Mouse (Mus musculus) ES-Bruce4 (cell line): ENCODE data around the gene Vash1. TPM values are rescaled to one million over a fixed set of nuclear protein-coding genes. Genes with fewer than 3 reads are reported as not detected.

Source experiments
- H3K27ac ChIP-seq: 2 replicates; pipeline ENCODE4 v1.5.1; 2012; ENCODE audit warnings: low read length, inconsistent platforms; ENCODE audit not compliant: insufficient read depth
- H3K27me3 ChIP-seq: 2 replicates; pipeline ENCODE4 v1.6.1; 2012; ENCODE audit warnings: mild to moderate bottlenecking, low read length, inconsistent platforms; ENCODE audit not compliant: control insufficient read depth, poor library complexity, insufficient read depth, severe bottlenecking
- H3K36me3 ChIP-seq: 2 replicates; pipeline ENCODE4 v1.6.1; 2012; ENCODE audit warnings: inconsistent platforms, mild to moderate bottlenecking, low read length, moderate library complexity; ENCODE audit not compliant: control insufficient read depth, poor library complexity, insufficient read depth, severe bottlenecking
- H3K4me1 ChIP-seq: one replicate; pipeline ENCODE4 v1.8.1; 2011; ENCODE audit warnings: low read length; ENCODE audit not compliant: control insufficient read depth, insufficient read depth
- H3K4me3 ChIP-seq: 2 replicates; pipeline ENCODE4 v1.5.1; 2011; ENCODE audit warnings: low read depth, mild to moderate bottlenecking, low read length
- H3K9ac ChIP-seq: 2 replicates; pipeline ENCODE4 v1.6.1; 2012; ENCODE audit warnings: low read depth, mild to moderate bottlenecking, inconsistent platforms; ENCODE audit not compliant: poor library complexity, severe bottlenecking
- H3K9me3 ChIP-seq: replicated peaks from 2 replicates; pipeline ENCODE4 v1.6.1; 2012; ENCODE audit warnings: mild to moderate bottlenecking, low read length, inconsistent platforms; ENCODE audit not compliant: control insufficient read depth, poor library complexity, insufficient read depth, severe bottlenecking
- CTCF ChIP-seq: IDR thresholded peaks from one replicate; pipeline ENCODE4 v1.8.1; 2011; ENCODE audit warnings: low read depth, low read length
- EP300 ChIP-seq: IDR thresholded peaks from 2 replicates; pipeline ENCODE4 v1.6.1; 2011; ENCODE audit warnings: low read depth, low read length; ENCODE audit not compliant: insufficient read depth
- POLR2A ChIP-seq: IDR thresholded peaks from one replicate; pipeline ENCODE4 v1.8.1; 2011; ENCODE audit warnings: low read length; ENCODE audit not compliant: insufficient read depth
- polyA plus RNA-seq: library from polyadenylated mRNA; stranded (reverse); fragments of >200 nt; gene quantifications from 2 replicates; pipeline ENCODE4 v1.2.4, GENCODE M21; 2011; ENCODE audit warnings: low read depth; ENCODE audit not compliant: missing spikeins, insufficient read depth, insufficient read length

The Vash1 gene
- polyA plus RNA-seq, 1 experiment, result 5.2 TPM

DNA sequence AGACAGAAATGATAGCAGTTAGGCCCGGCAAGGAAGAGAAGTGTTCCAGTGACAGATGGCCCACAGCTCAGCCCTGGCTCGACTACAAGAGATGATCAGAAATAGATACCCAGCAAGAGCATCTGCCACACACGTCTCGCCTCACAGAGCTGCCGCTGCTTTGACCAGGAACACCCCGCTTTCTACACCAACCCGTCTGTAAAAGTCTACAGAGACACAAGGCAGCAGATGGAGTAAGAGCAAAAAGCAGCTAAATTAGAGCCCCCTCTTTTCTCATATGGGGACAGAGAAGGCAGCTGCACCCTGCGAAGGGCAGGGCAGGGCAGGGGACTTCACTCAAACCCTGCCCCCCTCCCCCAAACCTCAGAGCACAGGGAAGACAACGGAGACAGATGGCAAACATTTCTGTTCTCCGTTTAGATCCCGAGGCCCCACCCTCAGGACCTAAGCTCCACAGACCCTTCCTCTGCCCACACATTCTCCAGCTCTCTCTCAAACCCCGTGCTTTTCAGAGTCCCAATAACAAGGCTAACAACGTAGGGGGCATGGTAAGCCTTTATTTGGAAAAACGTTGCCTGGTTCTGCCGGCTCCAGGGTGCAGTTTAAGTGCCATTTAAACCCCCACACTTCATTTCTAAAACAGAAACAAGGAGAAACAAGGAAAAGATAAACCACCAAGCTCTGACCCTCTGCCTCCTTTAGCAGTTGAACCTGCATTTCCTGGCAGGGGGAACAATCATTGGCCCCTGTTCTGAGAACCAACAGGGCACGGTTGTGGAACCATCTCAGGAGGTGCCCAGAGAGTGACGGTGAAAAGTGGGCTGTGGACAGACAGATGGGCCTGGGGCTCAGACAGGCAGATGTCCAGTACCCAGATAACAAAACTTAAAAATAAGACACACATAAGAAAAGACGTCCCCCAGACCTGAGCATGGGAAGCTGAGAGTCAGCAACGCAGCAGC, 21.7 kb downstream of the Vash1 start:
- no peak overlapping the region for H3K4me3 ChIP-seq
- no peak for TF ChIP-seq CTCF
- TF ChIP-seq POLR2A, result no peak
- no peak for TF ChIP-seq EP300
- H3K4me1 ChIP-seq, result no peaks in the 10 kb centered on the region
- H3K36me3 ChIP-seq, result no peaks in the 10 kb centered on the region
- no peak overlapping the region for H3K9ac ChIP-seq
- H3K9me3 ChIP-seq, result 0 out of 2 replicates have a peak, but pooled peaks cover 2% of the 10 kb centered on the region
- H3K27me3 ChIP-seq, result no peaks in the 10 kb centered on the region
- no peak overlapping the region for H3K27ac ChIP-seq

DNA sequence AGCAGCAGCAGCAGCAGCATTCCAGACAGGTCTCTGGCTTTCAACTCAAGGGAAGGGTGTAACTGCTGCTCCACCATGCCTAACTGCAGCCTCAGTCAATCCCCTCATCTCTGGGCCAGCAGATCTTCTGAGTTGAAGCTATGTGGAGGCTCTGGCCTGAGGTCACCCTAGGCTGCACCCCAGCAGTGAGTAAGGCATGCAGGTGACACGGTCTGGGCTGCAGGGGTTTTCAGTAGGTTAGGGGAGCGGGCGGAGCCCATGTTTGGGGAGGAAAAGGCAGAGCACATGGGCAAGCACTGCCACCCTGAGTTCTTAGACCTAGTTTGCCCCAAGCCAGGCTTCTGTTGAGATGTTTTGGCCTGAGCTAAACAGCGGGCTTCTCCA, 22.4 kb downstream of the Vash1 start:
- Histone ChIP-seq H3K4me1 (no peaks in the 10 kb centered on the region), H3K9me3 (0 out of 2 replicates have a peak, but pooled peaks cover 2% of the 10 kb centered on the region), H3K36me3 (no peaks in the 10 kb centered on the region), H3K27ac (no peak overlapping the region), H3K9ac (no peak overlapping the region), H3K4me3 (no peak overlapping the region), H3K27me3 (no peaks in the 10 kb centered on the region)
- TF ChIP-seq POLR2A, result no peak
- TF ChIP-seq EP300, result no peak
- no peak for TF ChIP-seq CTCF

DNA sequence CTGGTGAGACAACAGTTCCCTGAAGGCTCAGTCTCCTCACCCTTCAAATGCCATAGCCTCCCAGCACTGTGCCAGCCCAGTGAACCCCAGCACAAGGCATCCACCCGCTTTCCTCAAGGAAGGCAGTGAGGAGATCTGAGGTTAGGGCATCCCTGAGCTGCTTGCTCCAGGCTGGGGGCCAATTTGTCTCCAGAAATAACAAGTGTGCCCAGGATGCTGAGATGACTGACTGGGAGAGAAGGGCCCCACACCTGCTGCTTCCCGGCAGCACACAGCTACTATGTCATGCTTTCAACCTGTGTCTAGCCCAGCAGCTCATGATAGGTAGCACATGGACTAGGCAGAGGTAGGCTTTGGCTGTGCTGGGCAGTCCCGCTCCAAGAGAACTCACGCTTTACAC, 23.0 kb downstream of the Vash1 start:
- H3K4me3 ChIP-seq, result no peak overlapping the region
- no peak overlapping the region for H3K27ac ChIP-seq
- H3K36me3 ChIP-seq, result no peaks in the 10 kb centered on the region
- TF ChIP-seq POLR2A (no peak), CTCF (no peak)
- no peak overlapping the region for H3K9ac ChIP-seq
- H3K9me3 ChIP-seq, result 0 out of 2 replicates have a peak, but pooled peaks cover 2% of the 10 kb centered on the region
- H3K4me1 ChIP-seq, result no peaks in the 10 kb centered on the region
- no peaks in the 10 kb centered on the region for H3K27me3 ChIP-seq

DNA sequence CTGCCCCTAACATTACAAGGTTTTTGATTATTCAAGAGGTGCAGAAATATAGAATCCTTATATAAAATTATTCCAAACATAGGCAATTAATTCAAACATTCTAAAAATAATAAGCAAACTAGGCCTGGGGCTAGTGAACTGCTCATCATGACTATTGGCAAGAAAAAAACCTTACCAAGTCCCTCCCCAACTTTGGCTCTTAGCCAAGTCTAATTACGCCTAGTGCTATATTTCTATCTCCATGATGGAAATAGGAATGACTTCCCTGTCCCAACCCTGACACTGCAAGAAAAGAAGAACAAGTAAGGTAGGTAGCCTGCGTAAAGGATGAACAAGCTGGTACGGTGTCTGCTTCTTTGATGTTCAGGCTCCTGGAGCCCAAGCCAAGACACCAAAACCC, 24.2 kb downstream of the Vash1 start:
- no peak for TF ChIP-seq CTCF
- no peak for TF ChIP-seq POLR2A
- TF ChIP-seq EP300, result no peak
- H3K9ac ChIP-seq, result no peak overlapping the region
- H3K9me3 ChIP-seq, result 0 out of 2 replicates have a peak, but pooled peaks cover 1% of the 10 kb centered on the region
- H3K27ac ChIP-seq, result no peak overlapping the region
- no peaks in the 10 kb centered on the region for H3K27me3 ChIP-seq
- no peak overlapping the region for H3K4me3 ChIP-seq
- no peaks in the 10 kb centered on the region for H3K36me3 ChIP-seq
- H3K4me1 ChIP-seq, result no peaks in the 10 kb centered on the region

DNA sequence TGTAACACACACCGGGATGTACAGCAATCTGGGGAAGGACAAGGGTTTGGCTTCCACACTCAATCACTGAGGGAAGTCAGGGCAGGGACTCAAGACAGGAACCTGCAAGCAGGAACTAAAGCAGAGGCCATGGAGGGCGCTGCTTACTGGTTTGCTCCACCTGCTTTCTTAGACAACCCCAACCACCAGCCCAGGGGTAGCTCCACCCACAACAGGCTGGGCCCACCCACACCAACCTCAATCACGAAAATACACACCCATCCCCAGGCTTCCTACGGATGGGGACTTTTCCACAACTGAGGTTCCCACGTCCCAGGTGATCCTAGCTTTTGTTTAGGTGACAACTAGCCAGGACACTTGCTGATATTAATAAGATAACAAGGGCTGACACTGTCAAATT, 27.3 kb downstream of the Vash1 start:
- no peaks in the 10 kb centered on the region for H3K9me3 ChIP-seq

DNA sequence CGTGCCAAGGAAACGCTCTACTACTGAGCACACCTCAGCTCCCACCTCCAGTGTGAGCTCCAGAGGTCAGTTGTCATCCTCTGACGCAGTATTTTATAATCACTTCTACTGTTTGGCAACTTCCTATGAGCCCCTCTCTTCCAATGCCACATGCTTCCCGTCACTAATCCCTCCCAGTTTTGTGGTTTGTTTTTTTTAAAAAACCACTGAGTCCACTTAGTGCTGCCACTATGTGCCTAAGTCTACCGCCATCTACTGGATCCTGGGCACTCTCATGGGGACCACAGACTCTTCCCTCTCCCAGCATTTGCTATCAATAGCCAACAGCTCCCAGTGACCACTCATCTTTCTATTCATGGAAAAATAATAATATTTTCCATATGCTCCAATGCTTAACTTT, 35.5 kb downstream of the Vash1 start:
- Histone ChIP-seq H3K36me3 (no peaks in the 10 kb centered on the region; the same call in 1 of the 2 replicates), H3K27ac (no peak overlapping the region), H3K4me3 (no peak overlapping the region), H3K27me3 (no peaks in the 10 kb centered on the region), H3K9ac (no peak overlapping the region), H3K9me3 (no peaks in the 10 kb centered on the region), H3K4me1 (no peaks in the 10 kb centered on the region)
- TF ChIP-seq CTCF (peak; percentile 34), EP300 (no peak)

More for the DNA sequence above, 27.3 kb downstream of the Vash1 start:
- no peak for TF ChIP-seq CTCF
- TF ChIP-seq POLR2A, result no peak
- no peak for TF ChIP-seq EP300
- Histone ChIP-seq H3K4me3 (no peak overlapping the region), H3K4me1 (no peaks in the 10 kb centered on the region), H3K36me3 (no peaks in the 10 kb centered on the region), H3K27me3 (no peaks in the 10 kb centered on the region), H3K9ac (no peak overlapping the region), H3K27ac (no peak overlapping the region)
